Mouse (Mus musculus) forebrain, embryonic 11.5 days (tissue): ENCODE results near the gene Phf19. TPM values are rescaled to one million over a fixed set of nuclear protein-coding genes. Genes with fewer than 3 reads are reported as not detected.

ENCODE experiments used
- ATAC-seq: fragments of 200-750 bp; cut with Nextera tagmentation; replicated peaks from 2 replicates; pipeline ENCODE4 v1.8.0; 2017; ENCODE audit warnings: moderate TSS enrichment; ENCODE audit not compliant: low FRiP score
- DNase-seq: peaks from one replicate; pipeline ENCODE4 v3.0.0-alpha.2; 2017; ENCODE audit warnings: low spot score
- H3K27ac ChIP-seq: fragments of 300-500 bp; sonication (generic); 2 replicates; pipeline ENCODE4 v1.5.1; 2014; ENCODE audit warnings: low read depth, low read length
- H3K27me3 ChIP-seq: fragments of 300-500 bp; sonication (generic); 2 replicates; pipeline ENCODE4 v1.6.1; 2014; ENCODE audit warnings: mild to moderate bottlenecking, low read length, mixed read lengths; ENCODE audit not compliant: control insufficient read depth, insufficient read depth
- H3K36me3 ChIP-seq: fragments of 300-500 bp; sonication (generic); 2 replicates; pipeline ENCODE4 v1.6.1; 2014; ENCODE audit warnings: mild to moderate bottlenecking, low read length, moderate library complexity, mixed read lengths; ENCODE audit not compliant: control insufficient read depth, insufficient read depth
- H3K4me1 ChIP-seq: fragments of 300-500 bp; sonication (generic); replicated peaks from 2 replicates; pipeline ENCODE4 v1.6.1; 2014; ENCODE audit warnings: low read length, mixed read lengths; ENCODE audit not compliant: control insufficient read depth, insufficient read depth
- H3K4me2 ChIP-seq: fragments of 300-500 bp; sonication (generic); 2 replicates; pipeline ENCODE4 v1.6.1; 2014; ENCODE audit warnings: low read depth, mild to moderate bottlenecking, low read length, moderate library complexity, mixed read lengths; ENCODE audit not compliant: severe bottlenecking
- H3K4me3 ChIP-seq: fragments of 300-500 bp; sonication (generic); 2 replicates; pipeline ENCODE4 v1.5.1; 2014; ENCODE audit warnings: low read depth, low read length
- H3K9ac ChIP-seq: fragments of 300-500 bp; sonication (generic); 2 replicates; pipeline ENCODE4 v1.6.1; 2014; ENCODE audit warnings: low read length
- H3K9me3 ChIP-seq: fragments of 300-500 bp; sonication (generic); 2 replicates; pipeline ENCODE4 v1.6.1; 2016; ENCODE audit warnings: low read length, mixed read lengths; ENCODE audit not compliant: control insufficient read depth
- WGBS: fragments of 180-500 bp; shearing (Covaris S2); extraction: QIAGEN DNeasy Blood & Tissue Kit; methylation state at CpG from one replicate; pipeline ENCODE4 v1.1.7; 2014; 5-methylcytosine and 5-hydroxymethylcytosine counted together
- polyA plus RNA-seq: library from polyadenylated mRNA; unstranded; fragments of >200 nt; fragmentation: Nextera tagmentation; extraction: Ambion mirVana; gene quantifications from 2 replicates; pipeline ENCODE4 v1.2.1, GENCODE M21; 2014

Phf19 gene
- polyA plus RNA-seq, 1 experiment from 2014 or later: 4.4 TPM

DNA sequence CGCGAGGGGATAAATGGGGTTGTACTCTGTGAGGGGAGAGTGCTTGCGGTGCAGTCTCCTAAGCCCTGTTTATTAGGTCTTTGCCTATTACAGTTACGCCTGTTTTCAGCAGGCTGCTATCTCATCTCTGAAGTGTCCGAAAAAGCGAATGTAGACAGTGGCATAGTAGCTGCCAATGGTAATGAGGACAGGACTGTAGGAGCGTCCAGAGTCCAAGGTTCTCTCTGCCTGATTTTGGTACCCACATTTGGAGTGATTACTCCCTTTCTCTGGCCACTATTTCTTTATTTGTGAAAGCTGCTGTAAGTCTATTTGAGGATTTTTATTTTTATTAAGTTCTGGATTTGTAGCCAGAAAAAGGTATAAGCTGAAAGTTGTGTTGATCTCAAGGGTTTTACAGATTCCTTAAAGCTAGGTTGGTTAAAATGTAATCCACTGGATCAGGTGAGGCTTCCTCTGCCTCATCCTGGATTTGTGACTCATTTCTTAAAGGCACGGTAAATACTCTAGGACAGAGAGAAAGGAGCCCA lies 38.9 kb downstream of the Phf19 start, which contains the start of gene Psmd5:
TSS of gene Psmd5 (minus strand) at position 153 of the 530 bp plus-strand sequence.
- 10% methylated on average over 8 of the region's 8 CpGs for WGBS
- Histone ChIP-seq H3K9ac (0 out of 2 replicates have a peak within 1 kb of the TSS, but pooled peaks have one; percentile 2), H3K36me3 (no peaks in the 10 kb centered on the region), H3K27ac (no peak within 1 kb of the TSS), H3K4me1 (peaks cover under 1% of the 10 kb centered on the region; the same call in 1 of the 2 replicates), H3K4me2 (no peak within 1 kb of the TSS), H3K9me3 (no peaks in the 10 kb centered on the region), H3K27me3 (peaks cover 9% of the 10 kb centered on the region), H3K4me3 (0 out of 2 replicates have a peak within 1 kb of the TSS, but pooled peaks have one; percentile 4)
- ATAC-seq (no peak), DNase-seq (no peak)

DNA sequence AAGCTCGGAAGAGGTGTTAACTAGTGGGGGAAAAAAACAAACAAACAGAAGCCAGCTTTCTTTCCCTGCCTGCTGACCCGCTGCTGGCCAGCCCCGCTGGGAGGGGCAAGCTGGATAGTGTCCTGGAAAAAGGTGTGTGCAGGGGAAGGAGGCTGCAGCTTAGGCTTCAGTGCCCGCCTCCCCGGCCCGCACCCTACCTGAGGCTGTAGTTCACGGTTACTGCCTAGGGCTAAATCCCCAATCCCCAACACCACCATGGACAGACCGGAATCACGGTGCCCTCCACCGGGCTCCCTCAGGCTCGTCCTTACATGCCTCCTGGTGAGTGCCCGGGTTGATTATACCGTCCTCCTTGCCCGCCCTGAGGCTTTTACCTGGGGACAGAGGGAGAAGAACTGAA lies 39.6 kb downstream of the Phf19 start, which contains the start of gene Cutal:
TSS of gene Cutal (plus strand) at position 126 of the 400 bp plus-strand sequence.
- WGBS: 5% methylated on average over 14 of the region's 14 CpGs
- Histone ChIP-seq H3K36me3 (no peaks in the 10 kb centered on the region), H3K4me2 (no peak within 1 kb of the TSS), H3K9me3 (no peaks in the 10 kb centered on the region), H3K4me3 (0 out of 2 replicates have a peak within 1 kb of the TSS, but pooled peaks have one; percentile 4), H3K27me3 (peaks cover 9% of the 10 kb centered on the region), H3K27ac (no peak within 1 kb of the TSS), H3K9ac (0 out of 2 replicates have a peak within 1 kb of the TSS, but pooled peaks have one; percentile 2), H3K4me1 (peaks cover 7% of the 10 kb centered on the region)
- ATAC-seq (no peak), DNase-seq (no peak)

DNA sequence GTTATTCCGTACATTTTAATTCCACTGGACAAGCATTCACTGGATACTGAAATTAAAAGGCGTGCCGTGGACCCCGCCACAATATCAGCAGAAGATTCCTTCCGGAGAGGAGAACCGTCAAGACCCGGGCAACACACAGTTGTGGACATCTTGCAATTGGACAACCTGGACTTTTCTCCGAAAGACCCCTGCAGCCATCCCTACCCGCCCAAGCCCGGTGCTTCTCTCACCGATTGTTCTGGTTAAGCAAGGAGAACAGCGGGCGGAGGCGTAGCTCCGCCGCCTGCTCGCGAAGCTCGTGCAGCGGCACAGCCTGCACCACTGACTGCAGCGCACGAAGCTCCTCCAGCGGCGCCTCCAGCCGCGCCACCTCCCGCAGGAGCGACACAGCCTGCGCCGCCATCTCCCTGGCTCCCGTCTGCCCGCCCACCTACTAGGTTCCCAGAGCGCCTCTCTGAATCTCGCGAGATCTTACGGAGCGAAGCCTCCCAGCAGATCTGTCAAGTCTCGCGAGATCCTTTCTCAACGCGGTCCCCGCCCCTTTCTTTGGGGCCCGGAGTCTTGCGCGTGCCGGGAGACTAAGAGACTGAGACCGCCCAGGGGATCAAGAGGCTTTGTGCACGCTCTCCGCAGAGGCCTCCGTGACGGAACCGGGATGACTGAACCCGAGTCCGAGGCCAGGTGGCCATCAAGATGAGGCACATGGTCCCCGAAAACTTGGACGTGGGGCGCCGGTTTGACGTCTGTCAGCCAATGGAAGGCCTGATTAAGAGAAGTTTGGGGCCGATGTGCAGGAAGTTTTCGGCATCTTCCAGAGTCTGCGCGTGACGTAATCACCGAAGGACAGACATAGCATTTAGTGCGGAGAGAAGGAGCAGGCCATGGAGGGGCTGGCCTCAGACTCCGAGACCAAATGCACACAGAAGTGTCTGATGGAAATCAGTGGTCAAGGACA lies 43.0 kb downstream of the Phf19 start:
- H3K4me2 ChIP-seq: peak overlapping the region; percentile 63
- ATAC-seq (peak; percentile 97), DNase-seq (peak; percentile 98)
- no peaks in the 10 kb centered on the region for H3K9me3 ChIP-seq
- H3K27ac ChIP-seq: peak overlapping the region; percentile 86
- WGBS: under 1% methylated on average over 67 of the region's 67 CpGs
- peak overlapping the region; percentile 97 for H3K9ac ChIP-seq
- peaks cover 9% of the 10 kb centered on the region for H3K27me3 ChIP-seq
- H3K4me3 ChIP-seq: peak overlapping the region; percentile 90
- peaks cover 7% of the 10 kb centered on the region for H3K4me1 ChIP-seq
- H3K36me3 ChIP-seq: no peaks in the 10 kb centered on the region

DNA sequence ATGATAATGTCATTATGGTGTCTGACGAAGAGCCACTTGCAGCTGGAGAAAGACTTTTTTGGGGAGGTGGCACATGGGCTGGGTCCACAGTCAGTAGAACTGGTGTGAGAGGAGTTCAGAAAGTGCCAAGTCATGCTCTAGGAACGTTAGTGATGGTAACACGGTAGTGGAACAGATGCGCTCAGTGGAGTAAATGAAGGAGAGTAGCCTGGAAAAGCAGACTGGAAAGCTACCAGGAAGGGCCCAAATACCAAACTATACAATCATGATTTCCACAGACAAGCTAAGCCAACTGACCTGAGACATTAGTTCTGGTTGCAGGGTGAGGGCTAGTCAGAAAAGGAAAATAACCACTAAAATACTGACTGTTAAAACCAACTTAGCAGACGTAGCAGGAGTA lies 44.1 kb downstream of the Phf19 start:
- WGBS: 58% methylated on average over 5 of the region's 5 CpGs
- H3K27ac ChIP-seq: no peak overlapping the region
- DNase-seq: no peak

DNA sequence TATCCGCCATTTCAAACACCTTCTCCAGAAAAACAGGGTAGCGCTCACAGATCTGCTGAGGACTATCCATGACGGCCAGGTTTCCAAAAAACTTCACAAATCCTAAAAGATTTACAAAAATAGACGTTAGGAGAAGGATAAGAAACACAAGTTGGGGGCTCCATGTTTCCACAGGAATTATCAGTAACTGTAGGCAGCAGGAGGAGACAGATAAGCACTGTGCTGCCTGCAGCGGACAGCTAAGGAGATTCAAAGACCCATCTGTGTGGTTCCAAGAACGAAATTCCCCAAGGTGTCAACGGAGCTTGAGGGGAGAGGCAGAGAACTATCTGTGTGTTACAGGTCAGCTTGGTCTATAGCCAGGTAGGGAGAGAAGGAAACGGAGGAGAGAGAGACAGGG lies 56.1 kb downstream of the Phf19 start:
- H3K9me3 ChIP-seq: no peaks in the 10 kb centered on the region
- H3K4me3 ChIP-seq: no peak overlapping the region
- H3K27ac ChIP-seq: no peak overlapping the region
- ATAC-seq: no peak
- WGBS: 94% methylated on average over 8 of the region's 8 CpGs
- no peaks in the 10 kb centered on the region for H3K27me3 ChIP-seq
- no peaks in the 10 kb centered on the region for H3K4me1 ChIP-seq
- H3K9ac ChIP-seq: no peak overlapping the region
- peaks cover 33% of the 10 kb centered on the region for H3K36me3 ChIP-seq
- no peak for DNase-seq
- H3K4me2 ChIP-seq: no peak overlapping the region

More for the DNA sequence above, 44.1 kb downstream of the Phf19 start:
- Histone ChIP-seq H3K4me3 (peak overlapping the region; percentile 90), H3K36me3 (no peaks in the 10 kb centered on the region; the same call in 1 of the 2 replicates), H3K27me3 (peaks cover 6% of the 10 kb centered on the region), H3K4me2 (peak overlapping the region; percentile 61), H3K9me3 (no peaks in the 10 kb centered on the region), H3K4me1 (peaks cover 7% of the 10 kb centered on the region), H3K9ac (peak overlapping the region; percentile 55)
- ATAC-seq: no peak

DNA sequence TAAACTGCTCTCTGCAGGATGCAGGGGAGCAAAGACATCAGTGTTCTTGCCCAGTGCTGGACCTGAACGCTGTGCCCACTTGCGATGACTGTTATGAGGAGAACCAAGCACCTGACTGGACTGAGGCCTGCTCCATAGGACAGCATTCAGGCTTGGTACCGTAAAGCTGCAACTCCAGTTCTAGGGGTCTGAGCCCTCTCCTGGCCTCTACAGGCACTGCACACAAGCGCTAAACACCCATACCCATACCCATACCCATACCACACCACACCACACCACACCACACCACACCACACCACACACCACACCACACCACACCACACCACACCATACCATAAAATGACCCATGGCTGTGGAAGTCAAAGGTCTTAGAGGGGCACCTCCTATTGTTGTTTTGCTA lies 58.6 kb downstream of the Phf19 start:
- H3K36me3 ChIP-seq: peaks cover 30% of the 10 kb centered on the region
- no peaks in the 10 kb centered on the region for H3K27me3 ChIP-seq
- DNase-seq (no peak), ATAC-seq (no peak)
- no peak overlapping the region for H3K9ac ChIP-seq
- H3K4me2 ChIP-seq: no peak overlapping the region
- H3K4me1 ChIP-seq: no peaks in the 10 kb centered on the region
- WGBS: 85% methylated on average over 4 of the region's 4 CpGs
- H3K9me3 ChIP-seq: no peaks in the 10 kb centered on the region
- no peak overlapping the region for H3K4me3 ChIP-seq
- no peak overlapping the region for H3K27ac ChIP-seq

DNA sequence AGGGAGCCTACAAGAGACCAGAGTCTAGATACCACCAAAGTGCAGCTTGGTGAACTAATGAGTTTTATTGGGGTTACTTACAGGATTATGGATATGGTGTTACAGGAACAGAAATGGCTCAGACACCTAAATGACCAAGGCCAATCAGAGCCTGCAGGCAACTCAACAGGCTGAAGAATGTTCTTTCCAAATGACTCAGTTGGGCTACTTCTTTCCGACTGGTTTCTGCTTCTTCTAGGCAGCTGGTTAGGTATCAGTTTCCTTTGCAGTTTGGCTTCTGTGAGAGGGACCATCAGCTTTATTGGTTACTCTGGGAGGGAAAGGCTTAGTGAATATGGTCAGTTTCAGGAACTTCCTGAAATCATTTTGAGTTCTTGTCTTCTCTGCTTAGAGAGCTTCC lies 66.1 kb downstream of the Phf19 start:
- no peaks in the 10 kb centered on the region for H3K9me3 ChIP-seq
- H3K4me1 ChIP-seq: no peaks in the 10 kb centered on the region
- no peak for ATAC-seq
- no peak for DNase-seq
- no peaks in the 10 kb centered on the region for H3K27me3 ChIP-seq
- no peak overlapping the region for H3K4me3 ChIP-seq
- no peak overlapping the region for H3K27ac ChIP-seq
- peaks cover 3% of the 10 kb centered on the region; the same call in 1 of the 2 replicates for H3K36me3 ChIP-seq
- WGBS: 94% methylated on average over 1 of the region's 1 CpGs
- no peak overlapping the region for H3K4me2 ChIP-seq
- no peak overlapping the region for H3K9ac ChIP-seq
